Mouse (Mus musculus) spleen, postnatal 4 days (tissue): ENCODE results near the gene Larp4b.
A peak's percentile ranks its signal among the peaks of the same experiment; 100 is the strongest.
"Not testable (repeated sequence)": the region's sequence is repeated elsewhere in the genome, so short reads cannot be mapped to it uniquely, and the experiment has no call there.

Source experiments
- DNase-seq, 2 experiments: peaks; one replicate each; pipeline ENCODE4 v3.0.0; 2022; ENCODE audit warnings: low spot score in 2 of 2

The Larp4b gene

DNA sequence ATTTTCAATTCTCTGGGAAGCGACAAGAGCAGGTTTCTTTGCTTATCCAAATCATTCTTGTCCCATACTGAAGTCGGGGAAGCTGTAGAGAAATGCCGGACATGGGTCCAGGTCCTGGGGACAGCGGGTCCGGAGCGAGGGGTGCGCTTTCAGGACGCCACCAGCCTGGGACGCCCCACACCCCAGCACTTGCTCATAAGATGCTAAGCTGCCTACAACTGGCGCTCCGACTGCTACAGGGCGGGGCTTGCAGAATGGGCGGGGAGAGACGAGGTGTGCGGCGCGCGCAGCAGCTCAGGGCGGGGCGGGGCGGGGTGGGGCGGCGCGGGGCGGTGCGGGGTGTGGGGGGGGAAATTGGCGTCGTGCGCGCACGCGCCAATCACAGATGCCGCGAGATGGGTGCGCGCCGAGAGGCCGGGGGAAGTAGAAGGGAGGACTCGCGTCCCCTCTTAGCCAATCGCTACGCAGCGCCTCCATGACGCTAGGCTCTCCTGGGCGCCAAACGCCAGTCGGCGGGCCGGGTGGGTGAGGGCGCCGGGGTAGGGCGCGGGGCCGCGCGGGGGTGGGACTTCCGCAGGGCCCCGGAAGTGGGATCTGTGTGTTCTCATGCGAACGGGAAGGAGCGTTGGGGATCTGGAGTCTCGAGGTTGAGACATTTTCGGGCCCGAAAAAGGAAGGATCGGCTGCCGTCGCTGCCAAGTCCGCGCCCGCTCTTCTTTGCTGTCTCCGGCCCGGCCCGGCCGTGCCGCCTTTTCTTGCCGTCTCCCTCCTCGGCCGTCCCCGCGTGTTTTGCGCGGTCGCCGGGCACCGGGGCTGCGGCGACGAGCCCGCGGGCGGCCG is at the start of gene Larp4b:
Gene Larp4b (plus strand): TSS at position 566 of the 840 bp plus-strand sequence.
- DNase-seq: peak; percentile 95 to 97

DNA sequence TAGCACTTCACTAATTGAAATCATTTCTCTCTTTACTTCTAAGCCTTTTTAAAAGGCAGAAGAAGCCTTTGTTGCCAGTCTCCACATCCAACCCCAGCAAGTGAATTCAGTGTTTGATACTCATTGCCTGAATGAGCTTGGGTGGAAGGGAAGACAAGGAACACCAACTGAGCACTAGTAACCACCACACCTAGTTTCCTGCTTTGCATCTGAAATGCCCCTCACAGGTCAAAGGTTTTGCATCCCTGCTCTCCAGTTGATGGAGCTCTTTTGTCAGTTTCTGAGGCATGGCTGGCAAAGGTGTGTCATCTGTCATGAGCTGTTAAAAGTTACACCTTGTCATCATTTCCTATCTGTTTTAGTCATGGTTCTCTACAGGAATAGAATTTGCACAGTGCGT is 49.0 kb upstream of the Larp4b start:
- no peak for DNase-seq

GRCm38 (mm10) chr13:9052049-9052691 is 41.5 kb upstream of the Larp4b start:
- DNase-seq: not testable (repeated sequence)

DNA sequence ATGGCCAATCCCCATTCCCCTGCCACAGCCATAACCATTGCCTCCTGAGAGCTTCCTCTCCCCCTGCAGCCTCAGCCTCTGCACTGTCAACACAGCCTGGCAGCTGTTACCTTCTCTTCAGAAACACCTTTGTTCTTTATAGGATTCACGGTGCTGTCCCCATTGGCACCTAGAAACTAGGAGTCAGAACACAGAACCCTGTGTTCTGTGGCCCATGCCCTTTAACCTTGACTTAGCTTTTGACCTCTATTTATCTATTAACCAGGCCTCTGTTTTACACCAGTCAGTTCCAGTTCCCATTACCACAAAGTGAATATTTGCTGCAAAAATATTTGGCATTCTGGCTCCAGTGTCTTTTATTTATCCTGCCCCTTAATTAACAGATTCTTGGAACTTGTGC is 36.4 kb upstream of the Larp4b start:
- no peak for DNase-seq

DNA sequence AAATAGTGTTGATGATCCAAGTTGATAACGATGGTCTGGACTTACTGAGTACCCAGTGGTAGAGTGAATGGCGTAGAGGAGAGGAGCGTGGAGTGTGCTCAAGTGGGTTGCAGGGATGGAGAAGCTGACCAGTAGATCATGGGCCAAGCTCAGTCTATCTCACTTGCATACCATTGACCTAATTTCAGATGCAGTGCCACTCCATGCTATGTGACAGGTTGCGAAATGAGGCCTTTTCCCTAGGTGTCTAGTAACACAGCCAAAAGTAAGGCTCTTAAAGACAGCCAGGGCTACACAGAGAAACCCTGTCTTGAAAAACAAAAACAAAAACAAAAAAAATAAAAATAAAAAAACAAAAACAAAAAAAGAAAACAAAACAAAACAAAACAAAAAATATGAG is 35.0 kb upstream of the Larp4b start:
- DNase-seq: no peak

GRCm38 (mm10) chr13:9061394-9061793 is 32.3 kb upstream of the Larp4b start:
- DNase-seq: no peak

DNA sequence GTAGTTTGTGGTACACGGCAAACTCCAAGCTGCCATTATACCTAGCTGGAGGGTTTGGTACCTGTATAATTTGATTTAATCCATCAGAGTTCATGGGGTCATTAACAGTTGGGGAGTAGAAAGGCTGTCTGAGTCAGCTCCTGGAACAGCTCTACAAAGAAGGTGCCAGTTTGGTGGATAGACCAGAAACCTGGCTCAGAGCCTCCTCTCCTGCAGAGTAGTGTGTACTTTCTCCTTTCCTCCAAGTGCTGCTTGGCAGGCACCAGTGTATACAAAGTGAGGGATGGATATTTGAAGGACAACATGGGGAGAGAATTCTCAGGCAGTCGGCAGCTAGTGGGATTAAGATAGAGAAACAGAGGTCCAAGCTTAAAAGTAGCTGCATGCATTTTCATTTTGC is 29.5 kb upstream of the Larp4b start:
- DNase-seq: no peak

DNA sequence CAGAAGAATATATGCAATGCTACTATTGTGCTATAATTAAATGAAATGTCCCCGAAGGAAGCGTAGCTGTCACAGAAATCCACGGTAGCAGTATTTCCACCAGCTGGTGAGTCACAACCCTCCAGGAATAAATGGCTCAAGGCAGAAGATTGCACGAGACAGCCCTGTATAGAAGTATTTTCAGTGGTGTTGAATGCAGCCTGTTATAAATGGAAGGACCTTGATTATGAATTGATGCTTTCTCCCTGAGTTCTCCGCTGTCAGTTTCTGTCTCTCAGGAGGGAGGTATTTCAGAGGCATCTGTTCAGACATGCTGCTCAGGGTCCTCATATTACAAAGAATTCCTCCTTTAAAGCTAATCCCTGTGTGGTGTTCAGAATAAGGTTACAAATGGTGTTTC is 27.6 kb upstream of the Larp4b start:
- DNase-seq: no peak

GRCm38 (mm10) chr13:9071008-9071407 is 22.7 kb upstream of the Larp4b start:
- no peak for DNase-seq

- no peak for DNase-seq
Measured at GRCm38 (mm10) chr13:9073818-9074217, 19.9 kb upstream of the Larp4b start.

DNA sequence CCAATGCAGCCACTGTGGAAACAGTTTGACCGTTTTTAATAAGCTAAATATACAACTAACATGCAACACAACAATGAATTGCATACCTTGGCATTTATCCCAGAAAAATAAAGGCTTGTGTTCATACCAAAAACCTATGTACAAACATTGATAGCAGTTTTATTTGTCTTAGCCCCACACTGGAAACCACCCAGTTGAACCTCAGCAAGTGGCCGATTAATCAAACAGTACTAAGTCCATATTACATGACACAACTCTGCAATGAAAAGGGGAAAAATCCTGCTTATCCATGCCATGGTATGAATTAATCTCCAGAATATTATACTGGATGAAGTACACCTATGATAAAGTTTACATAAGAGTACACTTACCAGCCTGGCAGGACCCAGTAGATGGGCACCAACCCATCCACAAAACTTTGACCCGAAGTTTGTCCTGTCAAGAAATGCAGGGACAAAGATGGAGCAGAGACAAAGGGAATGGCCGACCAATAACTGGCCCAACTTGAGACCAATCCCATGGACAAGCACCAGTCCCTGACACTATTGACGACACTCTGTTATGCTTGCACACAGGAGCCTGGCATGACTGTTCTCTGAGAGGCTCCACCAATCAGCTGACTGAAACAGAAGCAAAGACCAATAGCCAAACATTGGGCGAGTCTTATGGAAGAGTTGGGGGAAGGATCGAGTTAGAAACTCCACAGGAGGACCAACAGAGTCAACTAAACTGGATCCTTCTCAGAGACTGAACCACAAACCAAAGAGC is 17.7 kb upstream of the Larp4b start:
- no peak for DNase-seq

- no peak for DNase-seq
Measured at GRCm38 (mm10) chr13:9082128-9082883, 11.4 kb upstream of the Larp4b start.

DNA sequence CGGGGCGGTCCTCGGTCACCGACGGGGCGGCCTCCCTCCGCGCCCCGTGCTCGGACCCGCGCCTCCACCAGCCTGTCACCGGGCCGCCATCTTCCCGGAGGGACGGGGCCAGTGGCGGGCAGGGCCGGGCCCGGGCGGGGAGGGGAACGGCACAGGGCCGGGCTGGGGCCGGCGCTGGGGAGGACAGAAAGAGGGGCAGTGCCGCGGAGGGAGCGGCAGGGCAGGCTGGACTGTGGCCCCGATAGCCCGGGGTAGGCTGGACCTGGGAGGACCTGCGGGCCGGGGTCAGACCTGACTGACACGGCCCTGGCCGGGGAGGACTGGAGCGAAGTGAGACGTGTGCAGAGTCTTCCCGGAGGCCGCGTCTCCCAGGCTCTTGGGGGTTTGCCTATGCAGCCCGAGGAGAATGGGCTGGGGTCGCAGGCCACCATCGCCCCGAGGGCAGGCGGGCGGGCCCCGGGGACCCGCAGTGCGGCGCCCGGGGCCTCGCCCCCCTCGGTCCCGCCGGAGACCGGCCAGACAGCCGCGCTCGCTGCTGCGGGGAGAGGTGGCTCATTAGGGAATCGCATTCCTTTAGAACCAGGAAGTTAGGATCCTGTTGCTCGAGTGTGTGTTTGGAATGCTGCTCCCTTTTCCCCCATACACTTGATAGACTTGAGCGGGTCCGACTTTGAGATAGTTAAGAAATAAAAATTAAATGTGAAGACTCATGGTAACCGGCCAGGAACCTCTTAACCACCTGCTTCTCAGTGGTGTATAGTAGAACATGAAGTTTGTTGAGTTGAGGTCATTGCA is 702 bp downstream of the Larp4b start:
- DNase-seq: peak in 1 of 2 experiments; percentile 84

GRCm38 (mm10) chr13:9099289-9099688 is 5.6 kb downstream of the Larp4b start:
- no peak for DNase-seq

GRCm38 (mm10) chr13:9100517-9100916 is 6.8 kb downstream of the Larp4b start:
- no peak for DNase-seq

GRCm38 (mm10) chr13:9106246-9106645 is 12.6 kb downstream of the Larp4b start:
- no peak for DNase-seq

DNA sequence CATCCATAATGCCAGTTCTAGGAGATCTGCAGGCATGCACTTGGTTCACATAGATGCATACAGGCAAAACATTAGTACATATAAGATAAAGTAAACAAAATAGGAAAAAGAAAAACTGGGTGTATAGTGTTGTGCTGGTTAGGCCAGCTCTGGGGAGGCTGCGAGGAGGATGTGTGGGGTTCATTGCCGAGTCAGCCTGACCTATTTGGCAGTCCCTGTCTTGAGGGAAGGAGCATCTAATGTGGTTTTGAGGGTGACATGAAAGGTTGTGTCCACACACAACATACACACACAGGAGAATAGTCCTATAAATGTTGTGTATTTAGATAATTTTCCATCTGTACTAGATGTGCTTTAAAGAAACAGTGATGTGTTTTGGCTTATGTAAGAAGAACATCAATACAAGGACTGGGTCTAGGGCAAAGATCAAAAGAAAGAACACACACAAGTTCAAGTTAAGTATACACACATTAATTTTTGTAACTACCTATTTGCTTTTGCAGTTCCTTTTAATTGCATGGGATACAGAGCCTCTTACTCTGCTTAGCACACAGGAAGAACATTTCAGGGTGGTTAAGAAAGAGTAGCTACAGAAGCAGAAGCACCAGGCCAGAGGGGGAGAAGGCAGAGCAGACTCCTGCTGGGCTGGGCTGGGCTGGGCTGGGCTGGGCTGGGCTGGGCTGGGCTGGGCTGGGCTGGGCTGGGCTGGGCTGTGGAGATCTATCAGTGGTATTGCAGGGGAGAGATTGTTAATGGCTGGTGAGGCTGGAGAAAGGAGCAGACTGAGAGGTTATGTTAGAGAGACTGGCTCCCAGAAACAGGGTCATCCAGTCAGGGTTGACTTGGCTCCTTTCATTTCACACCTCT is 13.5 kb downstream of the Larp4b start:
- peak; percentile 35 to 67 for DNase-seq

- no peak for DNase-seq
Measured at GRCm38 (mm10) chr13:9113735-9114134, 20.1 kb downstream of the Larp4b start.

DNA sequence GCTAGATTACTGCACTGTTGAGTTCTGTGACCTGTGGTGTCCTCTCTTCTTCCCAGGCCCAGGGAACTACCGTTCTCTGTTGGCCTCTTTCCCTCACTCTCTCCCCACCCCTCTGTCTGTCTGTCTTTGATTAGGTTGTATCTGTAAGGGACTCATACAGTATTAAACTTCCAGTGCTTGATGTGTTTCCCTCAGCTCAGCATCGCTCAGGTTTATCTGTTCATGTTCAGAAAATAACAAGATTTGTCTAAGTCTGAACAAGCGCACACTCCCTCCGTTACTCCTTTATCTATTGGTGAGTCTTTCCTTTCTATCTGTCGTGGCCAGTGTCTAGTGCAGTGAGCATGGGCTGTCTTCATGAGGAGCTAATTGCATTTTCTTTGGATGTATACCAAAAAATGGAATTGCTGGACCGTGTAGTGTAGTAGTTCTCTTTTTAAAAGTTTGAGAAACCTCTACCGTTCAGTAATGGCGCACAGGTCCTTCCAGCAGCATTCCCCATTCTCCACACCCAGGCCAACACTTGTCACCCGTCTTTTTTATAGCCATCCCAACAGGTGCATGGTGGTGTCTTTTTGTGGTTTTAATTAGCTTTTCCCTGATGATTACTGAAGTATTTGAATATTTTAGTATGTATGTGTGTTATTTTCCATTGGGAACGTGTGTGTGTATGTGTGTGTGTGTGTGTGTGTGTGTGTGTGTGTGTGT is 27.3 kb downstream of the Larp4b start:
- DNase-seq: no peak
